Mouse (Mus musculus): ENCODE measurements around the gene Tefm. TPM values are rescaled to one million over a fixed set of nuclear protein-coding genes. Genes with fewer than 3 reads are reported as not detected.
"Not testable (repeated sequence)": the region's sequence is repeated elsewhere in the genome, so short reads cannot be mapped to it uniquely, and the experiment has no call there.

Tefm gene
- polyA plus RNA-seq, 1 experiment = 6.8 TPM

GRCm38 (mm10) chr11:80152376-80152775 is 10.4 kb upstream of the Tefm start:
- H3K27ac ChIP-seq (ENCODE audit: control insufficient read depth, insufficient read depth, low read length) = no peak overlapping the region
- DNase-seq = no peak
- no peak overlapping the region for H3K4me3 ChIP-seq (ENCODE audit: control insufficient read depth, insufficient read depth, low read length)
- H3K4me1 ChIP-seq (replicated peaks; ENCODE audit: control insufficient read depth, insufficient read depth, low read length) = peaks cover 9% of the 10 kb centered on the region; the same call in 1 of the 2 replicates
- TF ChIP-seq POLR2A (IDR thresholded peaks at IDR 0.05; ENCODE audit: control insufficient read depth, extremely low read depth, insufficient read depth, low read length, poor library complexity) = no peak
- no peak for TF ChIP-seq CTCF (IDR thresholded peaks at IDR 0.05; ENCODE audit: borderline replicate concordance, control insufficient read depth, extremely low read depth, insufficient read depth, low read length, poor library complexity)
- H3K27me3 ChIP-seq (ENCODE audit: control insufficient read depth, insufficient read depth, low read length) = peaks cover 8% of the 10 kb centered on the region; the same call in 1 of the 2 replicates
- no peaks in the 10 kb centered on the region for H3K36me3 ChIP-seq (ENCODE audit: control insufficient read depth, insufficient read depth, low read length)
- 96% methylated on average over 8 of the region's 8 CpGs for WGBS

GRCm38 (mm10) chr11:80151541-80151940 is 9.6 kb upstream of the Tefm start:
- TF ChIP-seq POLR2A (IDR thresholded peaks at IDR 0.05; ENCODE audit: control insufficient read depth, extremely low read depth, insufficient read depth, low read length, poor library complexity) (no peak), CTCF (IDR thresholded peaks at IDR 0.05; ENCODE audit: borderline replicate concordance, control insufficient read depth, extremely low read depth, insufficient read depth, low read length, poor library complexity) (no peak)
- no peak for DNase-seq
- no peak overlapping the region for H3K4me3 ChIP-seq (ENCODE audit: control insufficient read depth, insufficient read depth, low read length)
- 34% methylated on average over 2 of the region's 2 CpGs for WGBS
- no peaks in the 10 kb centered on the region for H3K36me3 ChIP-seq (ENCODE audit: control insufficient read depth, insufficient read depth, low read length)
- H3K4me1 ChIP-seq (replicated peaks; ENCODE audit: control insufficient read depth, insufficient read depth, low read length) = peaks cover 9% of the 10 kb centered on the region; the same call in 1 of the 2 replicates
- H3K27me3 ChIP-seq (ENCODE audit: control insufficient read depth, insufficient read depth, low read length) = peaks cover 8% of the 10 kb centered on the region; the same call in 1 of the 2 replicates
- H3K27ac ChIP-seq (ENCODE audit: control insufficient read depth, insufficient read depth, low read length) = no peak overlapping the region

- DNase-seq = no peak
- TF ChIP-seq POLR2A (IDR thresholded peaks at IDR 0.05; ENCODE audit: control insufficient read depth, extremely low read depth, insufficient read depth, low read length, poor library complexity) = no peak
- TF ChIP-seq CTCF (IDR thresholded peaks at IDR 0.05; ENCODE audit: borderline replicate concordance, control insufficient read depth, extremely low read depth, insufficient read depth, low read length, poor library complexity) = no peak
- H3K4me3 ChIP-seq (ENCODE audit: control insufficient read depth, insufficient read depth, low read length) = no peak overlapping the region
- H3K27ac ChIP-seq (ENCODE audit: control insufficient read depth, insufficient read depth, low read length) = no peak overlapping the region
- no peaks in the 10 kb centered on the region for H3K36me3 ChIP-seq (ENCODE audit: control insufficient read depth, insufficient read depth, low read length)
- peaks cover 8% of the 10 kb centered on the region; the same call in 1 of the 2 replicates for H3K27me3 ChIP-seq (ENCODE audit: control insufficient read depth, insufficient read depth, low read length)
- peaks cover 15% of the 10 kb centered on the region for H3K4me1 ChIP-seq (replicated peaks; ENCODE audit: control insufficient read depth, insufficient read depth, low read length)
- WGBS = 59% methylated on average over 5 of the region's 5 CpGs
These were observed 8.6 kb upstream of the Tefm start for GRCm38 (mm10) chr11:80150566-80150965.

GRCm38 (mm10) chr11:80149412-80150023 is 7.5 kb upstream of the Tefm start:
- 93% methylated on average over 8 of the region's 8 CpGs for WGBS
- Histone ChIP-seq H3K4me3 (ENCODE audit: control insufficient read depth, insufficient read depth, low read length) (no peak overlapping the region), H3K4me1 (replicated peaks; ENCODE audit: control insufficient read depth, insufficient read depth, low read length) (peaks cover 15% of the 10 kb centered on the region)

GRCm38 (mm10) chr11:80148974-80149373 is 7.0 kb upstream of the Tefm start:
- not testable (repeated sequence) for H3K36me3 ChIP-seq (ENCODE audit: control insufficient read depth, insufficient read depth, low read length)

More at GRCm38 (mm10) chr11:80149412-80150023, 7.5 kb upstream of the Tefm start:
- Histone ChIP-seq H3K27me3 (ENCODE audit: control insufficient read depth, insufficient read depth, low read length) (peaks cover 6% of the 10 kb centered on the region; the same call in 1 of the 2 replicates), H3K36me3 (ENCODE audit: control insufficient read depth, insufficient read depth, low read length) (no peaks in the 10 kb centered on the region), H3K27ac (ENCODE audit: control insufficient read depth, insufficient read depth, low read length) (no peak overlapping the region)
- DNase-seq = no peak
- no peak for TF ChIP-seq POLR2A (IDR thresholded peaks at IDR 0.05; ENCODE audit: control insufficient read depth, extremely low read depth, insufficient read depth, low read length, poor library complexity)
- TF ChIP-seq CTCF (IDR thresholded peaks at IDR 0.05; ENCODE audit: borderline replicate concordance, control insufficient read depth, extremely low read depth, insufficient read depth, low read length, poor library complexity) = no peak

GRCm38 (mm10) chr11:80148313-80148712 is 6.3 kb upstream of the Tefm start:
- no peak for DNase-seq
- 90% methylated on average over 1 of the region's 1 CpGs for WGBS
- Histone ChIP-seq H3K4me3 (ENCODE audit: control insufficient read depth, insufficient read depth, low read length) (no peak overlapping the region), H3K27ac (ENCODE audit: control insufficient read depth, insufficient read depth, low read length) (no peak overlapping the region), H3K36me3 (ENCODE audit: control insufficient read depth, insufficient read depth, low read length) (no peaks in the 10 kb centered on the region), H3K27me3 (ENCODE audit: control insufficient read depth, insufficient read depth, low read length) (no peaks in the 10 kb centered on the region), H3K4me1 (replicated peaks; ENCODE audit: control insufficient read depth, insufficient read depth, low read length) (peaks cover 9% of the 10 kb centered on the region)
- TF ChIP-seq POLR2A (IDR thresholded peaks at IDR 0.05; ENCODE audit: control insufficient read depth, extremely low read depth, insufficient read depth, low read length, poor library complexity) = no peak
- TF ChIP-seq CTCF (IDR thresholded peaks at IDR 0.05; ENCODE audit: borderline replicate concordance, control insufficient read depth, extremely low read depth, insufficient read depth, low read length, poor library complexity) = no peak

More at GRCm38 (mm10) chr11:80148974-80149373, 7.0 kb upstream of the Tefm start:
- WGBS = 89% methylated on average over 4 of the region's 4 CpGs
- not testable (repeated sequence) for H3K4me3 ChIP-seq (ENCODE audit: control insufficient read depth, insufficient read depth, low read length); H3K4me1 ChIP-seq (replicated peaks; ENCODE audit: control insufficient read depth, insufficient read depth, low read length); DNase-seq; H3K27me3 ChIP-seq (ENCODE audit: control insufficient read depth, insufficient read depth, low read length); H3K27ac ChIP-seq (ENCODE audit: control insufficient read depth, insufficient read depth, low read length)

- Histone ChIP-seq H3K27me3 (ENCODE audit: control insufficient read depth, insufficient read depth, low read length) (no peaks in the 10 kb centered on the region), H3K27ac (ENCODE audit: control insufficient read depth, insufficient read depth, low read length) (0 out of 2 replicates have a peak overlapping the region, but pooled peaks have one; percentile 34), H3K36me3 (ENCODE audit: control insufficient read depth, insufficient read depth, low read length) (no peaks in the 10 kb centered on the region), H3K4me1 (replicated peaks; ENCODE audit: control insufficient read depth, insufficient read depth, low read length) (peaks cover 12% of the 10 kb centered on the region), H3K4me3 (ENCODE audit: control insufficient read depth, insufficient read depth, low read length) (no peak overlapping the region)
- peak; percentile 10 for DNase-seq
- TF ChIP-seq CTCF (IDR thresholded peaks at IDR 0.05; ENCODE audit: borderline replicate concordance, control insufficient read depth, extremely low read depth, insufficient read depth, low read length, poor library complexity) (no peak), POLR2A (IDR thresholded peaks at IDR 0.05; ENCODE audit: control insufficient read depth, extremely low read depth, insufficient read depth, low read length, poor library complexity) (no peak)
- 63% methylated on average over 6 of the region's 6 CpGs for WGBS
These were observed 5.8 kb upstream of the Tefm start for GRCm38 (mm10) chr11:80147748-80148147.
